Mouse (Mus musculus) adrenal gland, postnatal 0 days (tissue): ENCODE results near the gene Platr25. TPM values are rescaled to one million over a fixed set of nuclear protein-coding genes. Genes with fewer than 3 reads are reported as not detected.

Source experiments
- microRNA-seq: library from miRNA; unstranded; fragments of <30 nt; microRNA quantifications from one replicate; pipeline ENCODE4, GENCODE M21; 2016; ENCODE audit warnings: borderline replicate concordance; ENCODE audit not compliant: insufficient number of aligned reads
- polyA plus RNA-seq: library from polyadenylated mRNA; unstranded; fragments of >200 nt; fragmentation: Nextera tagmentation; extraction: Ambion mirVana; gene quantifications from 2 replicates; pipeline ENCODE4 v1.2.1, GENCODE M21; 2015

The Platr25 gene
- 16.1 and 21.4 TPM in 2 replicates for polyA plus RNA-seq

DNA sequence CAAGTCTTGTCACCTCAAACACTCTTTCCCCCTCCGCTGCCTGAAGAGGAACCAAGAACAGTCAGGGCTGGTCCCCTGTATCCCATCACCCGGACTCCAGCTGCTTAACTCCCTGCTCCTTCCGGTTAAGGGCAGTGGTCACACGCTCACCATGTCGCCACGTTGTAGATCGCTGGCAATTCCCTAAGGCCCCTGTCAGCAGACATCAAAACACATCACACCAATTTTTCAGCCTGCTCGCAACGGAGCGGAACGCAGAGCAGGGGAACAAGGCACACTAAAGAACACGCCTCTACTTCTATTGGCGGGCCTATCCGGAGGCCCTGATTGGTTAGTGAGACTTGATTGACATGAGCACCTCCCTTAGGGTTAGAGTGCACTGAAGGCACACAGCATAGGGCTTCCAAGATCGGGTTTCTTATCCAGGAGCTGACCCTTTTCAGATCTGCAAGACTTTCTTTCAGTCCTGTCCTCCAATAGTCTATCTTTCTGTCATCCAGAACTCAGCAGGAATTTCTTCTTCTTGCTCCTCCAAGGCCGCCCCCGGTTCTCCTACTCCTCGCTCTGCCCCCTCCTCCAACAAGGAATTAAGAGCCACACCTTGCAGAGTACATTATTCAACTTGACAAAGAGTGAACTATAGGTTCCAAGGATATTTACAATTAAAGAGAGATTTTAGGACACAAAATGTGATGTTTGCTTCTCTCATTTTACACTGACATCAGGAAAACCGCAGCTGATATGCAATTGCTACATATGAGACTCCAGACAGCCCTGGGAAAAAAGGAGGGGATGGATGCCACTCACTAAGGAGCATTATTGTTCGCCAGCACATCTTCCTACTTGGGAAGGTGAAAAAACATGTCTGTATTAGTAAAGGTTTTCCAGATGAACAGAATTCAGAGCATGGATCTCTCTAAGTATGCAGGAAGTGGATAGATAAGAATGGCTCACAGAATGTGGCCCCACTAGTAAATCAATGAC is at the start of gene Platr25:
Platr25 (minus strand) TSS at position 278 of the 984 bp plus-strand sequence.

DNA sequence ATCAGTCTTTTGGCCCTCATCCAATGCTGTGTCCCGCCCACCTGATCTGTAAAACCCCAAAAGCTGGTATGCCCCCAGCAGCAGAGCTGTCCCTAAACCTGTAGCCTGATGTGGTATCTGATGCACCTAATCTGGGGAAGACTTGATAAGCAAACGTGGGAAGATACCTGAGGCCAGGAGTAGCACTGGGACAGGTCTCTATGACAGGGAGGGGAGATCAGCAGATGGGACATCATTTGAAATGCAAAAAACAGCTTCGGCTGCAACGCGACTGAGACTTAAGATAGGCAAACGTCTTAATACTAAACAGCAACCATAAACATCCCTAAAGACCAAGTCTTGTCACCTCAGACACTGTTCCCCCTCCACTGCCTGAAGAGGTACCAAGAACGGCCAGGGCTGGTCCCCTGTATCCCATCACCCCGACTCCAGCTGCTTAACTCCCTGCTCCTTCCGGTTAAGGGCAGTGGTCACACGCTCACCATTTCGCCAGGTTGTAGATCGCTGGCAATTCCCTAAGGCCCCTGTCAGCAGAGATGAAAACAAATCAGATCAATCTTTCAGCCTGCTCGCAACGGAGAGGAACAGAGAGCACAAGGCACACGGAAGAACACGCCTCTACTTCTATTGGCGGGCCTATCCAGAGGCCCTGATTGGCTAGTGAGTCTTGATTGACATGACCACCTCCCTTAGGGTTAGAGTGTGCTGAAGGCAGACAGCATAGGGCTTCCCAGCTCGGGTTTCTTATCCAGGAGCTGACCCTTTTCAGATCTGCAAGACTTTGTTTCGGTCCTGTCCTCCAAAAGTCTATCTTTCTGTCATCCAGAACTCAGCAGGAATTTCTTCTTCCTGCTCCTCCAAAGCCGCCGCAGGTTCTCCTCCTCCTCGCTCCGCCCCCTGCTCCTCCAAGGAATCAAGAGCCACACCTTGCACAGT is 25.0 kb upstream of the Platr25 start, which contains the start of gene Gm5141:
Gm5141 (minus strand) TSS at position 610 of the 936 bp plus-strand sequence.

DNA sequence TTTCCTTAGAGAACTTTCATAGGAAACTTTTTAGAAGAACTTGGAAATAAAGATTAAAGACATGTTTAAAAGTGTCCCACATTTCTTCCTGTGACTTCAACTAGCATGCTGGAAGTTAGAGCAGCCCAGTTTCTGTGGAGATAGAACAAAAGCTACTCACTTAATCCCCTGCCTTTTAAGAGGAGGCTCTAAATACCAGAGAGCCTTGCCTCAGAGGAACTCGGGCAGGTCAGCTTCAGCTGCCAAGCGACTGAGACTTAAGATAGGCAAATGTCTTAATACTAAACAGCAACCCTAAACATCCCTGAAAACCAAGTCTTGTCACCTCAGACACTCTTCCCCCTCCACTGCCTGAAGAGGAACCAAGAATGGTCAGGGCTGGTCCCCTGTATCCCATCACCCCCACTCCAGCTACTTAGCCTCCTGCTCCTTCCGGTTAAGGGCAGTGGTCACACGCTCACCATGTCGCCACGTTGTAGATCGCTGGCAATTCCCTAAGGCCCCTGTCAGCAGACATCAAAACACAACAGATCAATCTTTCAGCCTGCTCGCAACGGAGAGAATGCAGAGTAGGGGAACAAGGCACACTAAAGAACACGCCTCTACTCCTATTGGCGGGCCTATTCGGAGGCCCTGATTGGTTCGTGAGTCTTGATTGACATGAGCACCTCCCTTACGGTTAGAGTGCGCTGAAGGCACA is 136.8 kb downstream of the Platr25 start, which contains the start of gene 6720489N17Rik:
6720489N17Rik (minus strand) TSS at position 606 of the 700 bp plus-strand sequence.

Small RNA genes within 50 kb of the gene (microRNA-seq; reads per million reads assigned to microRNA genes)
- not detected for gene Gm24020
- gene Gm24588, result not detected
- gene Mir713, result not detected

Other genes starting within 250 kb of the Platr25 start
- not detected in 2 replicates for gene Zfp935, start 202.2 kb downstream of the Platr25 start, polyA plus RNA-seq
- gene Zfp934, start 189.5 kb downstream of the Platr25 start, polyA plus RNA-seq, result 11.9 and 12.7 TPM in 2 replicates
- gene 6720489N17Rik, start 136.5 kb downstream of the Platr25 start, polyA plus RNA-seq, result 5.3 and 7.3 TPM in 2 replicates
- gene Gm5141, start 25.1 kb upstream of the Platr25 start, polyA plus RNA-seq, result 5.0 and 10.3 TPM in 2 replicates
- 1.2 and 3.4 TPM in 2 replicates for gene Fbp2, start 97.7 kb upstream of the Platr25 start, polyA plus RNA-seq
- 62.3 and 91.2 TPM in 2 replicates for gene Fbp1, start 127.6 kb upstream of the Platr25 start, polyA plus RNA-seq
- gene 2010111I01Rik, start 204.2 kb upstream of the Platr25 start, polyA plus RNA-seq, result 106 and 119 TPM in 2 replicates